Mouse (Mus musculus): ENCODE measurements around the gene Ctnnd1.

Ctnnd1 gene

DNA sequence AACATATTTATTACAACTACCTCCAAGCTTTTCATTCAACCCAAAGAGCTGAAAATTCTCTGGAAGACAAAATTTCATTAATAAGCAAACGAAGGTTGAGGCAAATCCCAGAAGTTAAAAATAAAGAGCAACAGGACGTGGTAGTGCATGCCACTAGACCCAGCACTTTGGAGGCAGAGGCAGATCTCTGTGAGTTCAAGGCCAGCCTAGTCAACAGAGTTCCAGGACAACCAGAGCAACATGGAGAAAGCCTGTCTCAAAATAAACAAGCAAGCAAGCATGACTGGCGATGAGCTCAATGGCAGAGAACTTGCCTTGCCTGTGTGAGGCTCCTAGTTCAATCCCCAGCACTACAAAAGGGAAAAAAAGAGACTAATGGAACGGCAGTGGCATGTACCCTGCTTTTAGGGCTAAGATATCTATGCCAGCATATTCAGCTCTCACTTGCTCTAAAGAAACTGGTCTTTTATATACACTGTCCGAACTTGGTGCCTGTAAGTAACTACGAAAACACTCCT, 3.5 kb downstream of the Ctnnd1 start:
- no peak for DNase-seq (ENCODE audit: low read depth, low spot score)

DNA sequence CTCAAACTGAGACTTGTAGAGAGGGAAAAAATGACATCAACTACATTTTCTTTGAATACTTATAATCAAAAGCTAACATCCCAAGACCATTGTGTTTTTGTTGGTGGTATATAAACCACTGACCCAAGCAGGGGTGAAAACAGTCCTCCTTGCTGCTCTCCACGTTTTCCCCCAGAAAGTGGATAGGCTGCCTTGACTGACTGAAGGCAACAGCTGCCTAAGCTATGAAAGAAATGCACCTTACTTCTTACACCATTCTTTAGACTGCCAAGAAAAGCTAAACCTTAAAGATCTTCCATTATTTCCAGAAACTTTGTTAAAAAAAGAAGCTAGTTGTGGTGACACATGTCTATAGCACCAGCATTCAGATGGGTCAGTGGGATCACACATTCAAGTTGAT, 4.4 kb downstream of the Ctnnd1 start:
- no peak for DNase-seq (ENCODE audit: low read depth, low spot score)

DNA sequence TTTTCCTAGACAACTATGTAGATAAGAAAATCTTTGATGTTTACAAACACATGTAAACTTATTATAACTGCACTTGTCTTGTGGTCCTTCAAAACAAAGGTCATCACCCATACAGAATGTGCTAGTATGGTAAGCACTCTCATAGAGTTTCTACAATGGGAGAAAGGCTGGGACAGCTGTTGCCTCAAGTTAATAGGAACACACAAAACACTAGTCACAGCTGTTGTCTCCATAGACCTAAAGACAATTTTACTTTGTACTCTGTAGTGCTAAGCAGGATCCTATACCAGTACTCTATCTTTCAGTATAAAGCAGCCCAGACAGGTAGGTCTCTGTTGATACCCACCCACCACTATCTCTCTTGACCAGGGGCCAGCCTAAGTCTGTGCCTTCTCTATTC, 9.7 kb downstream of the Ctnnd1 start:
- DNase-seq (ENCODE audit: low read depth, low spot score) = no peak

GRCm38 (mm10) chr2:84638428-84639220, 11.9 kb downstream of the Ctnnd1 start:
- no peak for DNase-seq (ENCODE audit: low read depth, low spot score)

GRCm38 (mm10) chr2:84637452-84638165, 13.0 kb downstream of the Ctnnd1 start:
- no peak for DNase-seq (ENCODE audit: low read depth, low spot score)

GRCm38 (mm10) chr2:84636231-84636741, 14.3 kb downstream of the Ctnnd1 start:
- no peak for DNase-seq (ENCODE audit: low read depth, low spot score)

DNA sequence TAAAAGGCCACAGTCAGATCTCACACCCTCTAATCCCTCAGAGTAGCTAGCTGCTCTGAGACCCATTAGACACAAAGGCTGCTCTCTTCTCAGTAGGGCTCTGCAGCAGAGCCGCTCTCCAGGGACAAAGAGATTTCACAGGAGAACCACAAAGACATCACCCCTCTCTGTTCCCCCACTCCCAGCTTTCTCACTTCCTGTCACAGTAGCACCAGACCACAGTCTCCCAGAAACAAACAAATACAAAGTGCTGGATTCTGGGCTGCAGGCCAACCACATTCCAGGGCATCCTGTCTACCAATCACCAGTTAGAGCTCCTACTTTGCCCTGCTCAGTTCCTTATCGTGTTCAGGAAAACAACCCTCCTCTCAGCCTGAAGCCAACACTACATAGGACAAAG, 15.0 kb downstream of the Ctnnd1 start:
- DNase-seq (ENCODE audit: low read depth, low spot score) = peak; percentile 70

DNA sequence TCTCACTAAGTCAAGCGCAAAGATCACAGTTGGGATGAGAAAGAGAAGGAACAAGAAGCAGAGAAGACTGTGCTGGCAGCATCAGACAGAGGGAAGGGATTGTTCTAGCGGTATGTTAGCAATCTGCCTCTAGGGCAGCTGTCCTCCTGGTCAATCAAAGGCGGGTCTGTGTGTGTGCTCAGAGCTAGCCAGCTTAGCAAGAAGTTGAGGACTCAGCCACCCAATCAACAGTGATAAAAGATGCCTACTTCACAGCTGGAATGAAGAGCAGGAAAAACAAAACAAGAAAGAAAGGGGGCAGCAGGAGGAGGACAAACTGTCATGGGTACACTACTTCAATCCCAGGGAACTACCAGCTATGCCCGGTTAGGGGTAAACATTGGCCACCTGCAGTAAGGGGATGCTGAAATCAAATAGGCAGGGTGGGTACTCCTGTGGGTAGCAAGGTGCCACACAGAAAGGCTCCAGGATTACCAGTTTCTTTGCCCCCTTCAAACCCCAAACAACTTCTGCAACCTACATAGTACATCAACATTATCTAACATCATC, 15.6 kb downstream of the Ctnnd1 start:
- no peak for DNase-seq (ENCODE audit: low read depth, low spot score)

DNA sequence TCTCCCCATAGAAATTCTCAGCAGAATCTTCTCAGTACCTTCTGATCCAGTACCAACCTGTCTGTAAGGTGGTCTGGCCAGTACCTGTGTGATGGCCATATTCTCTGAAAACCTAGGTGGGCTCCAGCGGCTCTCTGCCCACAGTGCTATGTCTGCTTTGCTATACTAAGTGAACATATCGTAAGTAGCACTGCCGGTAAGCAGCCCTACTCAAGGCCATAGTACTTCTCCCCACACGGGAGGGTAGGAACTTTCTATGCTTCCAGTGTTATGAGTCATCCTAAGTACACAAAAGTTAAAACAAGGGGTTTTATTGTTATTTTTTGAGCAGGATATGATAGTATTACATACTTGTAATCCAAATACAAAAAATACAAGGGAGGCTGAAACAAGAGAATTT, 16.6 kb downstream of the Ctnnd1 start:
- no peak for DNase-seq (ENCODE audit: low read depth, low spot score)

DNA sequence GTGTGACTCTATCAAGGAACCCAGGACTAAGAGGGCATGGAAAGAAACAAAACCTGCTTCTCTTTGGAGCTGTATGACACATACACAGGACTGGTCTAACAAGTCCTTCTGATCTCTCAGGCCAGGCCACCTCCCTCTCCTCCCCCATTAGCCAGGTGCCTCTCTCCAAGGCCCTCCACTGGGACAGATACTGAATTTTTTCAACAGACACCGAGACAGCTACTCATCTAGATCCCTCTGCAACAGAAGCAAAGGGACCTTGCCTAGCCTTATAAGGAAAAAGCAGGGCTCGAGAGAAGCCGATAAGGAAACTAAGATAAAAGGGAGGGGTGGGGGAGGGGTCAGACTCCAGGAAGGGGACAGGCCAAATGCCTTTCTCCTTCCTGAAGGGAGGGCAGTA, 17.6 kb downstream of the Ctnnd1 start:
- no peak for DNase-seq (ENCODE audit: low read depth, low spot score)

- DNase-seq (ENCODE audit: low read depth, low spot score) = no peak
Observed at GRCm38 (mm10) chr2:84632001-84632400, 18.6 kb downstream of the Ctnnd1 start.

GRCm38 (mm10) chr2:84627036-84627435, 23.5 kb downstream of the Ctnnd1 start:
- DNase-seq (ENCODE audit: low read depth, low spot score) = no peak

DNA sequence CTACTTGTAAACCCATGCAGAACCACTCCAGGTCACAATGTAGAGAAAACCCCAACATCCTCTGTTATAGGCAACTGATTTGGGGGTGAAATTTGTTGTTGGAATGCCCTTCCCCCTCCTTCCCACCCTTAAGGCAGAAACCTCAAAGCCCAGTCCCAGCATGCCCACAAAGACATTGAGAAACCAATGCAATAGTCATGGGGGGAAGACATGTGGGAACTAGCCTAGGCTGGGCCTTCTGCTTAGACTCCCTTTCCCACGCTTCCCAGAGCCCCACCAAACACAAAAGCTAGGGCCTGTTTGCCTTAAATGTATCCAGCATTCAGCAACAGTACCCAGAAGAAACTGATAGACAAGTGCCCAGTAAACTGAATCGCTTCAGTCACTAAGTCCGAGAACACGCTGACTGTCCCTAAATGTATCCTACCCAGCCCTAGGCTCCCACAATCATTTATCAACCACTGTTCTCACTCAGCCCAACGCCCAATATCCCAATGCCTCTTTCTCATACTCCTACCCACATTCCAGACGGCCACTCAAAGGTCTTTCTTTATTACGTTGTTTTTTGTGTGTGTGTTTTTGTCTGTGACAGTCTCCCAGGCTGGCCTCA, 24.1 kb downstream of the Ctnnd1 start:
- DNase-seq (ENCODE audit: low read depth, low spot score) = no peak

DNA sequence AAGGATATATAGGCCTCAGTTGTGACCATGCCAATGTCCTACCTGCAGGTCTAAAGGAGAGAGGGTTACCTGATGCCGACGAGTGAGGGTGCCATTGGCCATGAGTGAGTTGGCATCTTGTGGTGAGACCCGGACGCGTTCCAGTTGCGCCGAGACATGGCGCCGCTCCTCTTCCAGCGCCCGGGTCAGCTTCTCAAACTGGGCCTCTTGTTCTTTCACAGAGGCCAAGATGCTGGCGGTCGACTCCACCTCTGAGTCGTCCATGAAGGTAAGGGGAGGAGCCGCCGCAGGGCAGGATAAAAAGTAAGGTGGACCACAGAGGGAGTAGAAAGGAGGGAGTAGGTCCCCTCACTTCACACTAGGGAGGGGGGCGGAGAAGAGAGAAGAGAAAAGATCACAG, 26.4 kb downstream of the Ctnnd1 start:
- DNase-seq (ENCODE audit: low read depth, low spot score) = no peak

- no peak for DNase-seq (ENCODE audit: low read depth, low spot score)
Observed at GRCm38 (mm10) chr2:84623428-84624119, 27.0 kb downstream of the Ctnnd1 start.

- DNase-seq (ENCODE audit: low read depth, low spot score) = no peak
Observed at GRCm38 (mm10) chr2:84622668-84623067, 27.9 kb downstream of the Ctnnd1 start.

- DNase-seq (ENCODE audit: low read depth, low spot score) = no peak
Observed at GRCm38 (mm10) chr2:84619646-84620340, 30.8 kb downstream of the Ctnnd1 start.

GRCm38 (mm10) chr2:84618914-84619313, 31.7 kb downstream of the Ctnnd1 start:
- DNase-seq (ENCODE audit: low read depth, low spot score) = no peak

DNA sequence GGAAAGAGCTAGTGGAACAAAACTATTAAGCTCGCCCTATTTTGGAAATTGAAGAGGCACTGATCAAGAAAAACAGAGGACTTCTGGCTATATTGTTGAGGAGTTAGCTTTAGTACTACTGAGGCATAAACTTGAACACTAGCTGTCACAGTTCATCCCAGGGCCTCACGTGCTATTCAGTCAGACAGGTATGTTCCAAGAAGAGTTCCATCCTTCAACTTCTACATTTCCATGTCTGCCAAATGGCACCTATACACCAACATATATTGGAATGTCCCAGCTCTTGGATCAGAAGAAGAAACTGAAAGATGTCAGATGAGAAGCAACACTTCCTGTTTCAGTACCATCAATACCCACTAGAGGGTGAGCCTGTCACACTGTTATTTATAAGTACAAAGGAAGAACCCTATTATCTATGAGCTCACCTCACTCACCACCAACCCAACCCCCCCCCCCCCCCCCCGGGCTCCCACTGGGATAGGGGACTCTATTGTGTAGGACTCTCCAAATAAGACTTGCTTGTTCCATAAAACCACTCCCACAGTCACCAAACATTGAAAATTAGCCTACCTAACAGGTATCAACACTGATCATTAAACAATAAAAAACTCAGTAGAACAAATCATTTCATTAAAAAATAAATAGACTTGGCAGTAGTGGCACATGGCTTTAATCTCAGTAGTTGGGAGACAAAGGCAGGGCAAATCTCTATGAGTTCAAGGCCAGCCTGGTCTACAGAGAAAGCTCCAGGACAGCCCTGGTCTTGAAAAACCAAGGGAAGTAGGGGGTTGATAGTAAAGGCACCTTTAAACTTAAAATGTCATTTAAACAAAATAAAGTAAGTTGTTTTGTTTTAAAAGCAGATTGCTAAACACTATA, 32.7 kb downstream of the Ctnnd1 start:
- DNase-seq (ENCODE audit: low read depth, low spot score) = peak; percentile 6

- DNase-seq (ENCODE audit: low read depth, low spot score) = no peak
Observed at GRCm38 (mm10) chr2:84612764-84613163, 37.8 kb downstream of the Ctnnd1 start.

Data from brain, embryonic 18.5 days (tissue).